Mouse (Mus musculus) 3T3-L1 (cell line): ENCODE data around the gene Cerk.
A peak's percentile ranks its signal among the peaks of the same experiment; 100 is the strongest.

Experiments used
- DNase-seq: peaks from one replicate; pipeline ENCODE4 v3.0.0-alpha.2; 2015; ENCODE audit warnings: low read depth, low spot score

The Cerk gene

GRCm38 (mm10) chr15:86091998-86092670 is 93.8 kb downstream of the Cerk start:
- no peak for DNase-seq

GRCm38 (mm10) chr15:86091201-86091997 is 94.5 kb downstream of the Cerk start:
- DNase-seq: no peak

GRCm38 (mm10) chr15:86090578-86090977 is 95.4 kb downstream of the Cerk start:
- DNase-seq: peak; percentile 42

GRCm38 (mm10) chr15:86089991-86090529 is 95.9 kb downstream of the Cerk start:
- DNase-seq: peak; percentile 99
